Mouse (Mus musculus) ES-E14 (cell line): Measurements from ENCODE around the gene Osbpl11.

Experiments
- CHD2 ChIP-seq: IDR thresholded peaks from 2 replicates; pipeline ENCODE4 v1.6.1; 2014; ENCODE audit warnings: mild to moderate bottlenecking, low read depth, low read length, inconsistent platforms
- MAFK ChIP-seq: IDR thresholded peaks from 2 replicates; pipeline ENCODE4 v1.6.1; 2014; ENCODE audit warnings: mild to moderate bottlenecking, low read depth, low read length, inconsistent platforms; ENCODE audit not compliant: insufficient read depth

DNA sequence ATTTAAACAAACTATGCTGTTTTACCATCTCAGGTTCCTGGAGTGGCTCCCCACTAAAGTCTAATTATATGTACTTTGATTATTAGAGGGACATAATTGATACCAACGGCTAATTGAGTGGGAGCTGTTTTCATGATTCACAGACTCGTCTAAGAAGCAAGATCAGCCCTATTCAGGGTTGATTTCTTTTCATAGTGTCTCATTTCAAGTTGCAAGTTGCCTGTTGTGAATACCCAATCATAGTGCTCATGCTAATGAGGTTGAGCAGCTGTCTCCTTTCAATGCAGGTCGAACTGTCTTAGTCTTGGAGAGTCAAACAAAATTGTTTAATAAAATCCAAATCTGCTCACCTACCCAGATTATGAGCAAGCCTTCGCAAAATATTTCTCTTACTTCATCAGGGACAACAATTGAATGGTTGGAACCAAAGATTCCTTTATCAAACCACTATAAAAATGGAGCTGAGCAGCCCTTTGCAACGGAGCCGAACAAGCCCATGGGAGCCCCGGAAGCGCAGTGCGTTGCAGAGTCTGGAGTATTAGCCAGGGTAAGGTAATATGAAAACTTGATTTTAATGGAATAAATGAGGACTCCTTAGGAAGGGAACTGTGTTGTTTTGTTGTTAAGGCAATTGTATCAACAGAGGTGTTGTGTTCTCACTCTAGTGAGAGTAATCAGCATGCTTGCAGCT, 31.6 kb downstream of the Osbpl11 start:
- TF ChIP-seq CHD2 (no peak), MAFK (no peak)
